Mouse (Mus musculus): ENCODE measurements at regions not wholly inside any gene's neighbourhood (a gene's known extent, or its start where the extent isn't known, plus 50 kb on each side); places are given as distances from the start of the nearest gene placed in this dataset.
"Not testable (repeated sequence)": the region's sequence is repeated elsewhere in the genome, so short reads cannot be mapped to it uniquely, and the experiment has no call there.

DNA sequence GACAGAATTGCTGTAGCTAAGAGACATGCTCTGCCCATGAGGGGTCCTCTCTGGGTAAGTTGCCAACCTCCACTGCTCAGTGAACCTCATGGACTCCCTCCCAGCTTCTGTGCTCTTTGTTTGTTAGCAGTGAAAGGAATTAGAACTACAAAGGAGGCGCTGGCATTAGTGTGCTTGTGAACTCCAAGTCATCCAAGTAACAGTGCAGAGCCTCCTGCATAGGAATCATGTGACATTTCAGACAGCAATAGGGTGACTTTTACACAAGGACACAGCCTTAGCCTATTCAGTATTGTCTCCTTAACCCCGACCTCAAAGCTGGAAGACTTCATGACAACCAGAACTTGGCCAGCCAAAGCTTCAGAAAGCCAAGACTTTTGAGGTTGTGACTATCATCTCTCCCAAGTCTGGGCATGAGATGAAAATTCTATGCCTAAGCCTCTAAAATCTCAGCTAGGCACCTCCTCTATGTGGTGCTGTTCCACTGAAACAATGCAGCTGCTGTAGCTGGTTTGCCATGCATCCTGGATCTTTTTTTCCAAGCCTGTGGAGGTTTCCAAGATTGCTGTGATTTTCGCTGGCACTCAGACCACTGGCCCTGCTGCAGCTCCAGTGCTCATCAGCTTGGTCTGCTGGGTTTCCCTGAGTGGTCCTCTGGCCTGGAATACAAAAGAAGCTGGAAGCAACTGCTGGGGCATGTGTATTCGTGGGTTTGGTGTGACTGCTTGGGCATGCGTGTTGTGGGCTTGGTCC is 52.8 kb upstream of the Tmem17 start:
- H3K4me3 ChIP-seq = no peak overlapping the region
- no peaks in the 10 kb centered on the region for H3K79me2 ChIP-seq (ENCODE audit: control insufficient read depth, insufficient read depth)
- H3ac ChIP-seq (ENCODE audit: control insufficient read depth, insufficient read length) = no peak overlapping the region
- TF ChIP-seq SRF (IDR thresholded peaks at IDR 0.05; ENCODE audit: control insufficient read depth, insufficient read length, low read depth) (no peak), USF1 (IDR thresholded peaks at IDR 0.05; ENCODE audit: low read depth) (no peak), POLR2AphosphoS2 (IDR thresholded peaks at IDR 0.05; ENCODE audit: insufficient read length, low read depth) (no peak), POLR2A (IDR thresholded peaks at IDR 0.05; ENCODE audit: insufficient read length, low read depth) (no peak), REST (IDR thresholded peaks at IDR 0.05; ENCODE audit: insufficient read depth, insufficient read length) (no peak), E2F4 (IDR thresholded peaks at IDR 0.05; ENCODE audit: insufficient read depth) (no peak), MYOD1 (IDR thresholded peaks at IDR 0.05; ENCODE audit: control insufficient read depth in 1 of 3, insufficient read length in 2 of 3, low read depth in 2 of 3) (no peak), MAX (IDR thresholded peaks at IDR 0.05; ENCODE audit: low read depth) (no peak), CEBPB (IDR thresholded peaks at IDR 0.05; ENCODE audit: insufficient read depth, poor library complexity, severe bottlenecking) (no peak), MYOG (IDR thresholded peaks at IDR 0.05; ENCODE audit: control insufficient read depth in 1 of 3, insufficient read depth in 1 of 3, insufficient read length in 2 of 3, low read depth in 2 of 3) (no peak), TCF3 (IDR thresholded peaks at IDR 0.05; ENCODE audit: insufficient read length, low read depth) (no peak), TCF12 (IDR thresholded peaks at IDR 0.05; ENCODE audit: insufficient read depth, poor library complexity, severe bottlenecking) (no peak)
- H3K4me2 ChIP-seq (ENCODE audit: low read depth) = no peak overlapping the region
- no peaks in the 10 kb centered on the region for H3K36me3 ChIP-seq (ENCODE audit: control insufficient read depth, insufficient read depth)
- no peaks in the 10 kb centered on the region for H3K27me3 ChIP-seq (ENCODE audit: control insufficient read depth, insufficient read depth, insufficient read length)

DNA sequence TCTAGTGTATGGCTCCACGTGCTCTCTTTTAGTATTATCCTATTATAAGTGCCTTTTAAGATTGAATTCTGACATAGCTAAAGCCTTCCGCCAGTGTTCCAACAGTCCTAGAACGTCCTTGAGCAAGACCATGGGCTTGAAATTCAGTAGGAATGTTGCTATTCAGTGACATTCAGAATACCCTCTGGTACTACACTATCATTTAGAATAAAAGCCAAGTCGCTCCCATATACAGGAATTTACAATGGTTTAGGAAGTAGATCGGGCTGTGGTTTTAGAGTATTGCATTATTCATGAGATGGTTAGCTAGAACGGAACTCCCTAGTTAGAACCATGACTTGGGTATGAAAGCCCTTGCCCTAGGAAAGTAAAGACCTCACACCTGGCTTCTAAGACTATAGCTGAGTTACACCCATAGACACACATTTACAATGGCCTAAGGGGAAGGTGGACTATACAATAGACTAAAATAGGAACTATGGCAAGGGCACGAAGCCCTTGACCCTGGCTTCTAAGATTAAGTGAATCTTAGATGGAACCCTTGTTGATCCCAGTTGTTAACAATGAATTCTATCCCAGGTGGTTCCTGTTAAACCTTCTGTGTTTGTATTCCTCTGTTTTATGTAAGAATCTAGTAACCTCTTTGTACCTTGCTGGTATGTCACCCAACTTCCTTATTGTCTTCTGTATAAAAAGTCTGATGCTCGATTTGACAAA is 50.7 kb upstream of the Tmem17 start:
- H3K4me2 ChIP-seq (ENCODE audit: low read depth); H3ac ChIP-seq (ENCODE audit: control insufficient read depth, insufficient read length); H3K4me3 ChIP-seq; H3K36me3 ChIP-seq (ENCODE audit: control insufficient read depth, insufficient read depth); H3K27me3 ChIP-seq (ENCODE audit: control insufficient read depth, insufficient read depth, insufficient read length); H3K79me2 ChIP-seq (ENCODE audit: control insufficient read depth, insufficient read depth): not testable (repeated sequence)

Data from myocyte (in vitro differentiated cells).